Mouse (Mus musculus): ENCODE results near the gene Ppl.

DNA sequence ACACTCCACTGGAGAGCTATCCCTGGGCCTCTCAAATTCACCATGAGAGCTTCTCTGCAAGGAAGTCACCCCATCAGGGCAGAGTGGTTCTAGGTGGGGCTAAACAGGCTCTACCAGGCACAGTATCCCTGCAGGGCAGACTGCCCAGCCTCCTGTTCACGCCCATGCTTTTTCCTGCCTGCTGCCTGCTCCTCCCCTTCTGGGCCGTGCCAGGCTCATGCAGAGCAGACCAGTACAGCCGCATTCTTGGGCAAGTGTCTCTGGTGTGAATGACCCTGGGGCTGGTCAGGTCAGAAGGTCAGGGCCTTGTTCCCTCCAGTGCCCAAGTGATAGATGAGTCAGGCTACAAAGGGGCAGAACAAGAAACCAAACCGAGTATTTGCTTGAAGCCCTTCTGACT is 4.3 kb upstream of the Ppl start:
- TF ChIP-seq CTCF (IDR thresholded peaks at IDR 0.05; ENCODE audit: low read depth, low read length) (no peak), POLR2AphosphoS5 (IDR thresholded peaks at IDR 0.05; ENCODE audit: insufficient replicate concordance, low read depth, low read length) (no peak), TAL1 (conservative IDR thresholded peaks at IDR 0.05; ENCODE audit: low read depth, low read length) (no peak)

Measured in G1E (cell line).